Mouse (Mus musculus): ENCODE results near the gene Rag1.

The Rag1 gene

GRCm38 (mm10) chr2:101591356-101591755 is 57.9 kb downstream of the Rag1 start:
- no peak for DNase-seq (ENCODE audit: low spot score)

All from layer of hippocampus, adult 11-12 months (tissue).